16 mouse cellular contexts compared by ENCODE assay signal in genomic region chr9:41577760-41578159, GRCm38 (mm10).
DNase-seq lines count a peak whose midpoint lies in the region; ATAC-seq and TF ChIP-seq lines count a peak whose summit lies in the region.
"Had no signal": no experiment of that assay in that cellular context is flagged by ENCODE, and none has a peak within 500 bp of the region (broad histone marks: within the 10 kb centered on the region; RNA-seq: fewer than 3 reads in every experiment).

No protein-coding gene starts in this region.

- no peaks in the 10 kb centered on the region for H3K36me3 ChIP-seq in forebrain, embryonic 14.5 days (ENCODE audit: control insufficient read depth, insufficient read depth, low read length)
- H3K36me3 ChIP-seq in midbrain, embryonic 11.5 days (ENCODE audit: control insufficient read depth, insufficient read depth, low read length), result no peaks in the 10 kb centered on the region
- H3K36me3 ChIP-seq in neural tube, embryonic 15.5 days, result no peaks in the 10 kb centered on the region
- H3K36me3 ChIP-seq in intestine, postnatal 0 days (ENCODE audit: control insufficient read depth, insufficient read depth), result no peaks in the 10 kb centered on the region
- H3K36me3 ChIP-seq: liver, embryonic 13.5 days had no signal

- H3K27me3 ChIP-seq in forebrain, embryonic 14.5 days (replicated peaks; ENCODE audit: control insufficient read depth, insufficient read depth, low read length), result no peaks in the 10 kb centered on the region
- H3K27me3 ChIP-seq in midbrain, embryonic 11.5 days (ENCODE audit: control insufficient read depth, insufficient read depth, low read length), result no peaks in the 10 kb centered on the region
- H3K27me3 ChIP-seq in neural tube, embryonic 15.5 days (replicated peaks), result no peaks in the 10 kb centered on the region
- H3K27me3 ChIP-seq in intestine, postnatal 0 days (replicated peaks; ENCODE audit: control insufficient read depth, insufficient read depth, low read length), result no peaks in the 10 kb centered on the region; the same call in 1 of the 2 replicates

- WGBS in forebrain, embryonic 14.5 days, result 48% methylated on average over 1 of the region's 1 CpGs
- 59% methylated on average over 1 of the region's 1 CpGs for WGBS in midbrain, embryonic 11.5 days
- WGBS in neural tube, embryonic 15.5 days, result 24% methylated on average over 1 of the region's 1 CpGs
- 29% methylated on average over 1 of the region's 1 CpGs for WGBS in intestine, postnatal 0 days

- no peaks in the 10 kb centered on the region for H3K9me3 ChIP-seq in forebrain, embryonic 14.5 days (replicated peaks; ENCODE audit: control insufficient read depth, low read length)
- H3K9me3 ChIP-seq in midbrain, embryonic 11.5 days (ENCODE audit: control insufficient read depth, low read length), result no peaks in the 10 kb centered on the region
- H3K9me3 ChIP-seq in neural tube, embryonic 15.5 days (replicated peaks), result no peaks in the 10 kb centered on the region
- H3K9me3 ChIP-seq in intestine, postnatal 0 days (ENCODE audit: control insufficient read depth), result no peaks in the 10 kb centered on the region
- H3K9me3 ChIP-seq: liver, embryonic 13.5 days; megakaryocyte, embryonic 14.5 days had no signal

- intact Hi-C loops in left cerebral cortex, adult 2 months (cut with DNase I), result loop anchor here (5.0 kb wide), 1 partner anchor 315 kb away; no protein-coding TSS in a partner anchor

- ATAC-seq in forebrain, embryonic 14.5 days, result no peak
- ATAC-seq in midbrain, embryonic 11.5 days (ENCODE audit: low FRiP score), result no peak
- ATAC-seq in neural tube, embryonic 15.5 days (ENCODE audit: low FRiP score), result no peak
- no peak for ATAC-seq in intestine, postnatal 0 days

- H3K9ac ChIP-seq in forebrain, embryonic 14.5 days (ENCODE audit: low read length), result peak overlapping the region; percentile 100
- H3K9ac ChIP-seq in midbrain, embryonic 11.5 days (ENCODE audit: low read length), result no peak overlapping the region
- H3K9ac ChIP-seq in neural tube, embryonic 15.5 days (replicated peaks), result peak overlapping the region; percentile 94
- no peak overlapping the region for H3K9ac ChIP-seq in intestine, postnatal 0 days (ENCODE audit: low read depth, low read length)
- H3K9ac ChIP-seq: liver, embryonic 13.5 days had no signal

- H3K4me3 ChIP-seq in left cerebral cortex, adult 2 months, result no peak overlapping the region
- peak overlapping the region; percentile 82; the same call in 1 of the 2 replicates for H3K4me3 ChIP-seq in forebrain, embryonic 14.5 days (ENCODE audit: low read depth, low read length)
- H3K4me3 ChIP-seq in midbrain, embryonic 11.5 days (ENCODE audit: low read depth, low read length), result 0 out of 2 replicates have a peak overlapping the region, but pooled peaks have one; percentile 2
- peak overlapping the region; percentile 62 for H3K4me3 ChIP-seq in neural tube, embryonic 15.5 days (replicated peaks)
- no peak overlapping the region for H3K4me3 ChIP-seq in intestine, postnatal 0 days (ENCODE audit: low read depth, low read length)
- H3K4me3 ChIP-seq: liver, embryonic 13.5 days; megakaryocyte, embryonic 14.5 days had no signal

- peaks cover 28% of the 10 kb centered on the region for H3K4me1 ChIP-seq in forebrain, embryonic 14.5 days (ENCODE audit: control insufficient read depth, insufficient read depth, low read length)
- peaks cover 22% of the 10 kb centered on the region for H3K4me1 ChIP-seq in midbrain, embryonic 11.5 days (ENCODE audit: control insufficient read depth, insufficient read depth, low read length)
- peaks cover 28% of the 10 kb centered on the region for H3K4me1 ChIP-seq in neural tube, embryonic 15.5 days
- no peaks in the 10 kb centered on the region for H3K4me1 ChIP-seq in intestine, postnatal 0 days (replicated peaks; ENCODE audit: control insufficient read depth, insufficient read depth, low read length)
- H3K4me1 ChIP-seq: liver, embryonic 13.5 days; megakaryocyte, embryonic 14.5 days had no signal

- H3K4me2 ChIP-seq in forebrain, embryonic 14.5 days (ENCODE audit: low read length), result peak overlapping the region; percentile 76
- no peak overlapping the region for H3K4me2 ChIP-seq in midbrain, embryonic 11.5 days
- H3K4me2 ChIP-seq in neural tube, embryonic 15.5 days, result peak overlapping the region; percentile 61
- no peak overlapping the region for H3K4me2 ChIP-seq in intestine, postnatal 0 days (replicated peaks; ENCODE audit: low read depth)
- H3K4me2 ChIP-seq: heart, embryonic 11.5 days; liver, embryonic 13.5 days had no signal

- no peak for DNase-seq in left cerebral cortex, adult 2 months (ENCODE audit: extremely low spot score in 1 of 2, low spot score in 2 of 2)
- no peak for DNase-seq in left cerebral cortex, adult 18-20 months (ENCODE audit: low spot score in 2 of 2)
- DNase-seq in forebrain, embryonic 14.5 days (ENCODE audit: low spot score), result no peak
- DNase-seq in midbrain, embryonic 11.5 days (ENCODE audit: low spot score, missing footprints), result no peak
- no peak for DNase-seq in heart, adult 8-10 months (ENCODE audit: low spot score)
- DNase-seq in lung, postnatal 10 days, result no peak
- DNase-seq: adrenal gland, postnatal 25 days; cerebellum, adult 9-11 months; gastrocnemius, postnatal 10 days; kidney, adult 2 months; kidney, postnatal 25 days; liver, embryonic 13.5 days had no signal

- TF ChIP-seq CTCF in left cerebral cortex, adult 2 months (IDR thresholded peaks at IDR 0.05), result no peak
- no peak for TF ChIP-seq CTCF in intestine, postnatal 0 days (IDR thresholded peaks at IDR 0.05; ENCODE audit: low read depth)

- H3K27ac ChIP-seq in left cerebral cortex, adult 2 months, result peak overlapping the region; percentile 95
- H3K27ac ChIP-seq in forebrain, embryonic 14.5 days (ENCODE audit: low read depth, low read length), result peak overlapping the region; percentile 100
- no peak overlapping the region for H3K27ac ChIP-seq in midbrain, embryonic 11.5 days (ENCODE audit: low read depth, low read length)
- H3K27ac ChIP-seq in neural tube, embryonic 15.5 days (replicated peaks), result peak overlapping the region; percentile 98
- no peak overlapping the region for H3K27ac ChIP-seq in intestine, postnatal 0 days (ENCODE audit: low read depth, low read length)
- H3K27ac ChIP-seq: liver, embryonic 13.5 days had no signal

Comparison
In these comparisons a context has a peak if more than half of its experiments do, and no peak if none do; other contexts are left out.
1. H3K27ac ChIP-seq: peak in left cerebral cortex, adult 2 months (single experiment), forebrain, embryonic 14.5 days (single experiment) and neural tube, embryonic 15.5 days (single experiment); none in midbrain, embryonic 11.5 days (single experiment) and intestine, postnatal 0 days (single experiment).
2. H3K4me3 ChIP-seq: peak in forebrain, embryonic 14.5 days (single experiment), midbrain, embryonic 11.5 days (single experiment) and neural tube, embryonic 15.5 days (single experiment); none in left cerebral cortex, adult 2 months (single experiment) and intestine, postnatal 0 days (single experiment).
3. H3K4me2 ChIP-seq: peak in forebrain, embryonic 14.5 days (single experiment) and neural tube, embryonic 15.5 days (single experiment); none in midbrain, embryonic 11.5 days (single experiment) and intestine, postnatal 0 days (single experiment).
4. H3K9ac ChIP-seq: peak in forebrain, embryonic 14.5 days (single experiment) and neural tube, embryonic 15.5 days (single experiment); none in midbrain, embryonic 11.5 days (single experiment) and intestine, postnatal 0 days (single experiment).